Mouse (Mus musculus) MEL (cell line): Measurements from ENCODE around the gene Fkbp10. TPM values are rescaled to one million over a fixed set of nuclear protein-coding genes. Genes with fewer than 3 reads are reported as not detected.

Source experiments
- DNase-seq: peaks from one replicate; pipeline ENCODE4 v3.0.0; 2011; ENCODE audit warnings: low read depth, low spot score
- H3K27ac ChIP-seq: 2 replicates; pipeline ENCODE4 v1.5.1; 2012; ENCODE audit warnings: low read depth, mild to moderate bottlenecking, control low read depth, low read length, moderate library complexity; ENCODE audit not compliant: control insufficient read depth
- H3K27me3 ChIP-seq, 2 experiments: fragments of 150-350 bp in 1 of 2; sonication (generic) in 1 of 2; 2 replicates each; pipeline ENCODE4 v1.6.1; 2012; ENCODE audit warnings: low read length in 2 of 2, mild to moderate bottlenecking in 2 of 2, improper control_type of control experiment in 1 of 2, moderate library complexity in 1 of 2; ENCODE audit not compliant: insufficient read depth in 2 of 2, control insufficient read depth in 1 of 2
- H3K36me3 ChIP-seq, 2 experiments: 2 replicates each; pipeline ENCODE4 v1.6.1; 2012 to 2014; ENCODE audit warnings: low read length in 2 of 2, improper control_type of control experiment in 1 of 2, inconsistent platforms in 1 of 2, mild to moderate bottlenecking in 1 of 2; ENCODE audit not compliant: insufficient read depth in 2 of 2, control insufficient read depth in 1 of 2
- H3K4me1 ChIP-seq, 2 experiments: fragments of 150-350 bp in 1 of 2; sonication (generic) in 1 of 2; 2 replicates each; pipeline ENCODE4 v1.6.1; 2012; ENCODE audit warnings: low read length in 2 of 2, improper control_type of control experiment in 1 of 2, mild to moderate bottlenecking in 1 of 2; ENCODE audit not compliant: insufficient read depth in 2 of 2, control insufficient read depth in 1 of 2
- H3K4me3 ChIP-seq, 2 experiments: fragments of 150-350 bp in 1 of 2; sonication (generic) in 1 of 2; 2 replicates each; pipeline ENCODE4 v1.5.1; 2012; ENCODE audit warnings: low read depth in 2 of 2, low read length in 2 of 2, mild to moderate bottlenecking in 2 of 2, moderate library complexity in 2 of 2, control low read depth in 1 of 2, improper control_type of control experiment in 1 of 2; ENCODE audit not compliant: control insufficient read depth in 1 of 2, insufficient read depth in 1 of 2
- H3K79me2 ChIP-seq: 2 replicates; pipeline ENCODE4 v1.6.1; 2012; ENCODE audit warnings: mild to moderate bottlenecking, low read length, moderate library complexity; ENCODE audit not compliant: control insufficient read depth, poor library complexity, insufficient read depth
- H3K9ac ChIP-seq: 2 replicates; pipeline ENCODE4 v1.6.1; 2012; ENCODE audit warnings: low read depth, mild to moderate bottlenecking, control low read depth, low read length, moderate library complexity; ENCODE audit not compliant: control insufficient read depth, poor library complexity, severe bottlenecking
- H3K9me3 ChIP-seq: fragments of 150-350 bp; sonication (generic); replicated peaks from 2 replicates; pipeline ENCODE4 v1.6.1; 2012; ENCODE audit warnings: mild to moderate bottlenecking, low read length, improper control_type of control experiment, moderate library complexity; ENCODE audit not compliant: insufficient read depth
- CHD1 ChIP-seq: IDR thresholded peaks from 2 replicates; pipeline ENCODE4 v1.6.1; 2012; ENCODE audit warnings: low read depth, mild to moderate bottlenecking, inconsistent platforms, low read length, improper control_type of control experiment
- CHD2 ChIP-seq: IDR thresholded peaks from 2 replicates; pipeline ENCODE4 v1.6.1; 2011; ENCODE audit warnings: low read length, improper control_type of control experiment
- E2F4 ChIP-seq: IDR thresholded peaks from 2 replicates; pipeline ENCODE4 v1.6.1; 2011; ENCODE audit warnings: low read depth, low read length, improper control_type of control experiment, borderline replicate concordance
- GABPA ChIP-seq: IDR thresholded peaks from 2 replicates; pipeline ENCODE4 v1.6.1; 2012; ENCODE audit warnings: low read depth, mild to moderate bottlenecking, inconsistent platforms, low read length, improper control_type of control experiment, moderate library complexity
- GATA1 ChIP-seq: IDR thresholded peaks from 2 replicates; pipeline ENCODE4 v1.6.1; 2011; ENCODE audit warnings: low read depth, low read length, improper control_type of control experiment
- HCFC1 ChIP-seq: IDR thresholded peaks from 2 replicates; pipeline ENCODE4 v1.6.1; 2012; ENCODE audit warnings: low read depth, mild to moderate bottlenecking, inconsistent platforms, low read length, improper control_type of control experiment, moderate library complexity
- JUND ChIP-seq: IDR thresholded peaks from 2 replicates; pipeline ENCODE4 v1.6.1; 2011; ENCODE audit warnings: low read depth, mild to moderate bottlenecking, improper control_type of control experiment, low read length
- KAT2A ChIP-seq: conservative IDR thresholded peaks from 2 replicates; pipeline ENCODE4 v1.6.1; 2012; ENCODE audit warnings: low read depth, low read length, improper control_type of control experiment, inconsistent platforms
- MAX ChIP-seq: IDR thresholded peaks from 2 replicates; pipeline ENCODE4 v1.6.1; 2011; ENCODE audit warnings: low read length, improper control_type of control experiment
- MAZ ChIP-seq: IDR thresholded peaks from 2 replicates; pipeline ENCODE4 v1.6.1; 2012; ENCODE audit warnings: low read depth, mild to moderate bottlenecking, inconsistent platforms, low read length, improper control_type of control experiment
- MXI1 ChIP-seq: IDR thresholded peaks from 2 replicates; pipeline ENCODE4 v1.6.1; 2011; ENCODE audit warnings: mild to moderate bottlenecking, low read depth, low read length, improper control_type of control experiment
- MYB ChIP-seq: IDR thresholded peaks from 2 replicates; pipeline ENCODE4 v1.6.1; 2011; ENCODE audit warnings: mild to moderate bottlenecking, low read depth, low read length, improper control_type of control experiment
- MYC ChIP-seq: IDR thresholded peaks from 2 replicates; pipeline ENCODE4 v1.6.1; 2011; ENCODE audit warnings: low read depth, mild to moderate bottlenecking, low read length, improper control_type of control experiment, moderate library complexity
- NRF1 ChIP-seq: IDR thresholded peaks from 2 replicates; pipeline ENCODE4 v1.6.1; 2014; ENCODE audit warnings: low read depth, mild to moderate bottlenecking, inconsistent platforms, low read length, improper control_type of control experiment, moderate library complexity; ENCODE audit not compliant: poor library complexity, insufficient read depth, severe bottlenecking
- POLR2A ChIP-seq, 2 experiments: IDR thresholded peaks; 2 replicates each; pipeline ENCODE4 v1.6.1; 2011 to 2012; ENCODE audit warnings: low read length in 2 of 2, mild to moderate bottlenecking in 2 of 2, control low read depth in 1 of 2, improper control_type of control experiment in 1 of 2, low read depth in 1 of 2, moderate library complexity in 1 of 2; ENCODE audit not compliant: control insufficient read depth in 1 of 2, insufficient read depth in 1 of 2, poor library complexity in 1 of 2
- POLR2AphosphoS2 ChIP-seq: IDR thresholded peaks from 2 replicates; pipeline ENCODE4 v1.6.1; 2011; ENCODE audit warnings: low read length, improper control_type of control experiment
- POLR2AphosphoS5 ChIP-seq: IDR thresholded peaks from 2 replicates; pipeline ENCODE4 v1.6.1; 2012; ENCODE audit warnings: low read depth, borderline replicate concordance, mild to moderate bottlenecking, inconsistent platforms, low read length, moderate library complexity, mixed read lengths
- RAD21 ChIP-seq: IDR thresholded peaks from 2 replicates; pipeline ENCODE4 v1.6.1; 2011; ENCODE audit warnings: mild to moderate bottlenecking, low read depth, low read length, improper control_type of control experiment
- RCOR1 ChIP-seq: IDR thresholded peaks from 2 replicates; pipeline ENCODE4 v1.6.1; 2012; ENCODE audit warnings: low read depth, mild to moderate bottlenecking, inconsistent platforms, low read length, improper control_type of control experiment
- SIN3A ChIP-seq: IDR thresholded peaks from 2 replicates; pipeline ENCODE4 v1.6.1; 2012; ENCODE audit warnings: low read length, improper control_type of control experiment, inconsistent platforms
- TAL1 ChIP-seq: IDR thresholded peaks from 2 replicates; pipeline ENCODE4 v1.6.1; 2012; ENCODE audit warnings: mild to moderate bottlenecking, inconsistent platforms, low read length, moderate library complexity, mixed read lengths
- UBTF ChIP-seq: IDR thresholded peaks from 2 replicates; pipeline ENCODE4 v1.6.1; 2012; ENCODE audit warnings: low read depth, mild to moderate bottlenecking, inconsistent platforms, low read length, improper control_type of control experiment, moderate library complexity, borderline replicate concordance; ENCODE audit not compliant: insufficient read depth
- USF2 ChIP-seq, 2 experiments: IDR thresholded peaks; 2 replicates each; pipeline ENCODE4 v1.6.1; 2011 to 2012; ENCODE audit warnings: improper control_type of control experiment in 2 of 2, low read length in 2 of 2, borderline replicate concordance in 1 of 2, inconsistent platforms in 1 of 2, low read depth in 1 of 2, mild to moderate bottlenecking in 1 of 2; ENCODE audit not compliant: insufficient read depth in 1 of 2
- ZC3H11A ChIP-seq: IDR thresholded peaks from 2 replicates; pipeline ENCODE4 v1.6.1; 2012; ENCODE audit warnings: low read depth, mild to moderate bottlenecking, inconsistent platforms, low read length, improper control_type of control experiment
- ZMIZ1 ChIP-seq: IDR thresholded peaks from 2 replicates; pipeline ENCODE4 v1.6.1; 2012; ENCODE audit warnings: low read depth, mild to moderate bottlenecking, inconsistent platforms, low read length, improper control_type of control experiment, moderate library complexity
- ZNF384 ChIP-seq: IDR thresholded peaks from 2 replicates; pipeline ENCODE4 v1.6.1; 2012; ENCODE audit warnings: low read depth, mild to moderate bottlenecking, inconsistent platforms, low read length, improper control_type of control experiment
- polyA plus RNA-seq, 2 experiments: library from polyadenylated mRNA; stranded (reverse) in 1 of 2; unstranded in 1 of 2; fragments of >175 nt in 1 of 2; fragments of >200 nt in 1 of 2; gene quantifications; 2 replicates each; pipeline versions ENCODE4 v1.2.1 to v1.2.4; 2012; ENCODE audit warnings: low replicate concordance in 2 of 2, low read depth in 1 of 2; ENCODE audit not compliant: insufficient read length in 2 of 2, insufficient read depth in 1 of 2, missing spikeins in 1 of 2
- total RNA-seq: library from RNA; depleted of rRNA; stranded (reverse); fragments of 300-350 nt; gene quantifications from 2 replicates; pipeline ENCODE4 v1.2.3, GENCODE M21; 2012

The Fkbp10 gene
- total and polyA plus RNA-seq, 3 experiments: 0.19 to 0.28 TPM; not detected in 1

DNA sequence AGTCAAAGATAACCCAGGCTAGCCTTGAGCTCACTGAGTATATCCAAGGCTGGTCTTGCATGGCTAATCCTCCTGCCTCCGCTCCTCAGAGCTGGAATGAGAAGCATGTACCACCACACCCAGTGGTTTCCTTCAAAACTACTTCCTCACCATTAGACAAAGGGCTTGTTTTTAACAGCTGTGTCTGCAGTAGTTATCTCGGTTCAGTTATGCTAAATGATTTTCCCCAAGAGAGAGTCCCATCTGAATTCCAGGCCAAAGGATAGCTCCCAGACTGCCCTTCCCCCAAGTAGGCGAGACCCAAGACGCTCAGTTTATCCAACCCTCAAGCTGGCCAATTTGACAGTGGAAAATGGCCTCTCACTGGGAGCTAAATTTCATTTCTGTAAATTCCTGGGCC lies 39.5 kb upstream of the Fkbp10 start:
- H3K36me3 ChIP-seq: no peaks in the 10 kb centered on the region
- H3K27ac ChIP-seq: no peak overlapping the region
- no peaks in the 10 kb centered on the region for H3K27me3 ChIP-seq
- H3K79me2 ChIP-seq: no peaks in the 10 kb centered on the region
- H3K9me3 ChIP-seq: no peaks in the 10 kb centered on the region
- no peak for DNase-seq
- no peak overlapping the region for H3K4me3 ChIP-seq
- TF ChIP-seq CHD2: no peak
- TF ChIP-seq POLR2AphosphoS2: no peak
- no peak for TF ChIP-seq GATA1
- TF ChIP-seq MYB: no peak
- TF ChIP-seq ZNF384: no peak
- TF ChIP-seq USF2 (IDR thresholded peaks at IDR 0.05; ENCODE audit: borderline replicate concordance in 1 of 2, insufficient read depth in 1 of 2, low read depth in 1 of 2, low read length in 2 of 2): no peak
- H3K4me1 ChIP-seq: no peaks in the 10 kb centered on the region
- no peak overlapping the region for H3K9ac ChIP-seq

DNA sequence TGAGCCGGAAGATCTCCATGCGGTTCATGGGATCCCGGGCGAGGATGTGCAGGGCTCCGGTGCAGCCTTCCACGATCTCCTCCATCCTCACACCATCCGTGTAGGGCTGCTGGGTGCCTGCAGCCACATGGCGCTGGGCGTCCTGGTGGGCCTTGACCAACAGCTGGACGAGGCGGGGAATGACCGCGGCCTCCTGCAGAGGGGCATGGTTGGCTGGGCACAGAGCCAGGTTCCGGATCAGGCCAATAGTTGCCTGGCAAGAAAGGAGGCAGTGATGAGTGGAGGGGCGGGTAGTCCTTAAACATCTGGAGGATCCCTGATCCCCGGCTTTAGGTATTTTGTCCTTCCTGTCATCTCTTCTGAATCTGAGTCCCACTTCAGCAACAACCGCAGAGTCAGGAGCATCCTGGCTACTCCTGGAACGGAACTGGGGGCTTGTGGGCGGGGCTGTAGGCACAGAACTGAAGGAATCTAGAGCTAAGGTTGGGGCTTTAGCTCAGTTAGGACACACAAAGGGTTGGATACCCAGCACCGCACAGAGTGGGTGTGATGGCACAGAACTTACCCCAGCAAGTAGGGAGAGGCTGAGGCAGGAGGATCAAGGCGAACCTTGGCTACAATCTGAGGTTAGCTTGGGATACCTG lies 38.6 kb upstream of the Fkbp10 start:
- no peak for DNase-seq
- Histone ChIP-seq H3K79me2 (no peaks in the 10 kb centered on the region), H3K27me3 (no peaks in the 10 kb centered on the region), H3K36me3 (no peaks in the 10 kb centered on the region), H3K4me3 (no peak overlapping the region), H3K27ac (no peak overlapping the region), H3K9me3 (no peaks in the 10 kb centered on the region), H3K4me1 (no peaks in the 10 kb centered on the region), H3K9ac (no peak overlapping the region)
- TF ChIP-seq ZMIZ1 (no peak), E2F4 (no peak), RAD21 (no peak), KAT2A (no peak), JUND (no peak), POLR2A (IDR thresholded peaks at IDR 0.05; ENCODE audit: control insufficient read depth in 1 of 2, insufficient read depth in 1 of 2, low read depth in 1 of 2, low read length in 2 of 2, poor library complexity in 1 of 2) (no peak), CHD1 (no peak), NRF1 (no peak), ZC3H11A (no peak), SIN3A (no peak)

DNA sequence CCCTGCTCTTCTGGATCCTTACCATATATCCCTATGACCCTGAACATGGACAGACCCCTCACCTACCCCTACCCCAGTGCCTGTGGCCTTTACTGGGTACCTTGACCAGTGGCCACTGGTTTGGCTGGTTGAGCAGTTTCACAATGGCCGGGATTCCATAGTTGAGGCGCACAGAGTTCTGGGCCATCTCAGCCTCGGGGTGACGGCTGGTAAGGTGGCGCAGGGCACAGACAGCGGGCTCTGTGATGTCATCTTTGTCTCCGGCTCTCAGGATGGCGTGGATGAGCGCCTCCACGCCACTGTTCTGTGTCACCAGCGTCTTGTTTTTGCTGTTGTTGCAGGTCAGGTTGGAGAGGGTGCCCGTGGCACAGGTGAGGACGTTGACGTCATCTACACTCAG lies 37.5 kb upstream of the Fkbp10 start:
- no peaks in the 10 kb centered on the region for H3K36me3 ChIP-seq

More for the DNA sequence above, 37.5 kb upstream of the Fkbp10 start:
- no peaks in the 10 kb centered on the region for H3K9me3 ChIP-seq
- no peak overlapping the region for H3K4me3 ChIP-seq
- TF ChIP-seq RCOR1 (no peak), E2F4 (no peak), TAL1 (no peak), ZNF384 (no peak), UBTF (no peak), GATA1 (no peak), MAX (no peak), MYC (no peak), MAZ (no peak), KAT2A (no peak), POLR2AphosphoS5 (no peak), HCFC1 (no peak), NRF1 (no peak), GABPA (no peak), MXI1 (no peak), CHD2 (no peak), JUND (no peak)
- no peaks in the 10 kb centered on the region for H3K79me2 ChIP-seq
- no peaks in the 10 kb centered on the region for H3K27me3 ChIP-seq
- no peak overlapping the region for H3K27ac ChIP-seq
- DNase-seq: no peak
- no peaks in the 10 kb centered on the region for H3K4me1 ChIP-seq
- no peak overlapping the region for H3K9ac ChIP-seq
